Comparison of ENCODE assay signal across 2 mouse cellular contexts in the genomic region with DNA sequence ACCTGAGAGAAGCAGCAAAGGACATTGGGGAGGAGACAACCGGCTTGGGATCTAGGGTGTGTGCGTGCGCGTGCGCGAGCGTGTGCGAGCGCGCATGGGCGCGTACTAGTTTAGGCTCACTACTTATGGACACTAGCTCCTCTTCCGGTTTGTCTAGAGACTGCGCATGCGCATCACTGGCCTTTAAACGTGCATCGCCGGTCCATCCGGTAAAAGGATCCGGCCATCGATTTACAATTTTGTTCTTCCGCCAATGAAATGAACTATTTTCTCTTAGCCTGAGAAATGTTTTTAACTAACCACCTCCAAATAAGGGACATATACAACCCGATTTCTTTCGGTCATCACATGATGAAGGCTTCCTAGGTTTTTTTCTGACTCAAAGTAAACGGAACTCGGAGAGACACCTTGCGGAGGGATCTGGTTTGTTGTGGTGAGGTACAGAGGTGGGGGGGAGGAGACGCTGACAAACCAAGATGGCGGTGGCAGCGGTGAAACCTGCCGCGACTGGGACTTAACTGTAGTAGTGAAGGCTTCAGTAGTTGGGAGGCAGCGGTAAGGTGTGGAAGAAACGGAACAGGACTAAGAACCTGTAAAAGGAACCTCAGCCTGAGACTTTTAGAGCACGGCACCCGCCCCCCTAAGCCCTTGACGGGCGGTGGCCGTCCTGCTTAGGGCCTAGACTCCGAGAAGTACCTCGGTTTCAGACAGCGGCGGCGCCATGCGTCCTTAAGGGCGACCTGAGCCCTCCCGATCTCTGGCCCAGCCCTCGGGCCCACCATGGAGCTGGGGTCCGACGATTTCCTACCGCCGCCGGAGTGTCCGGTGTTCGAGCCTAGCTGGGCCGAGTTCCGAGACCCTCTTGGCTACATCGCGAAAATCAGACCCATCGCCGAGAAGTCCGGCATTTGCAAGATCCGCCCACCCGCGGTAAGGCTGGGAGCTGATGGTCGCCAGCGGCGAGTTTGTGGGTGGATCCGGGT.
TF ChIP-seq lines count a peak whose summit lies in the region.

A gene (plus strand): TSS at position 240 of the 983 bp plus-strand sequence.

TF ChIP-seq in C2C12, 6 proteins besides CTCF, POLR2A, EP300 and RAD21 (continued from another document):
- TF ChIP-seq MAX (IDR thresholded peaks at IDR 0.05): no peak
- TF ChIP-seq MYOD1 (IDR thresholded peaks at IDR 0.05; ENCODE audit: control insufficient read depth, insufficient read length, low read depth): no peak

TF ChIP-seq in myocyte, 11 proteins besides CTCF, POLR2A, EP300 and RAD21 (continued from another document):
- peak; percentile 78 for TF ChIP-seq POLR2AphosphoS2 (IDR thresholded peaks at IDR 0.05; ENCODE audit: insufficient read length, low read depth)
